Mouse (Mus musculus): ENCODE measurements around the gene Kcnh1.

- TF ChIP-seq CTCF (IDR thresholded peaks at IDR 0.05; ENCODE audit: low read depth) (no peak), EP300 (IDR thresholded peaks at IDR 0.05; ENCODE audit: low read depth) (no peak)
These were observed 297.0 kb downstream of the Kcnh1 start for GRCm38 (mm10) chr1:192487571-192487970.

Measured in liver, postnatal 0 days (tissue).